8 mouse cellular contexts compared by ENCODE assay signal in genomic region chr3:84260024-84260535, GRCm38 (mm10). TPM values are rescaled to one million over a fixed set of nuclear protein-coding genes. Genes with fewer than 3 reads are reported as not detected.
A peak's percentile ranks its signal among the peaks of the same experiment; 100 is the strongest.
DNase-seq lines count a peak whose midpoint lies in the region; ATAC-seq and TF ChIP-seq lines count a peak whose summit lies in the region.

No protein-coding gene starts in this region.

- 0 out of 2 replicates have a peak, but pooled peaks have one; percentile 54 for ATAC-seq in heart, embryonic 12.5 days (ENCODE audit: insufficient number of reproducible peaks, low FRiP score)
- no peak for ATAC-seq in intestine, embryonic 15.5 days
- 0 out of 2 replicates have a peak, but pooled peaks have one; percentile 24 for ATAC-seq in monocyte, adult 5-6 weeks (replicated peaks; ENCODE audit: insufficient number of reproducible peaks, low FRiP score, low TSS enrichment, poor library complexity, severe bottlenecking)
- ATAC-seq in megakaryocyte-erythroid progenitor cell, adult 5-6 weeks (replicated peaks; ENCODE audit: low FRiP score, low TSS enrichment, poor library complexity, severe bottlenecking): no peak

- no peak for TF ChIP-seq CTCF in ES-Bruce4 (IDR thresholded peaks at IDR 0.05; ENCODE audit: low read depth, low read length)

- DNase-seq in heart, adult 9 months (ENCODE audit: low spot score in 2 of 2): no peak
- DNase-seq in embryonic facial prominence, embryonic 10.5 days (ENCODE audit: low spot score): no peak
- DNase-seq in frontal cortex, postnatal 25 days (ENCODE audit: low spot score in 2 of 2): no peak

- H3K4me1 ChIP-seq in heart, embryonic 12.5 days (replicated peaks): peaks cover 14% of the 10 kb centered on the region; the same call in 1 of the 2 replicates
- no peaks in the 10 kb centered on the region for H3K4me1 ChIP-seq in ES-Bruce4 (ENCODE audit: control insufficient read depth, insufficient read depth, low read length)
- H3K4me1 ChIP-seq in embryonic facial prominence, embryonic 10.5 days: peaks cover 56% of the 10 kb centered on the region
- H3K4me1 ChIP-seq in intestine, embryonic 15.5 days (replicated peaks): peaks cover 19% of the 10 kb centered on the region

- no peak for TF ChIP-seq POLR2A in ES-Bruce4 (IDR thresholded peaks at IDR 0.05; ENCODE audit: insufficient read depth, low read length)

- peak overlapping the region; percentile 90 for H3K9ac ChIP-seq in heart, embryonic 12.5 days
- peak overlapping the region; percentile 54; the same call in 1 of the 2 replicates for H3K9ac ChIP-seq in ES-Bruce4 (ENCODE audit: low read depth, poor library complexity, severe bottlenecking)
- H3K9ac ChIP-seq in intestine, embryonic 15.5 days: peak overlapping the region; percentile 61; the same call in 1 of the 2 replicates

- peak overlapping the region; percentile 99 for H3K4me2 ChIP-seq in heart, embryonic 12.5 days
- peak overlapping the region; percentile 100 for H3K4me2 ChIP-seq in intestine, embryonic 15.5 days (replicated peaks)

- H3K27me3 ChIP-seq in heart, embryonic 12.5 days (replicated peaks): peaks cover 37% of the 10 kb centered on the region
- H3K27me3 ChIP-seq in ES-Bruce4 (ENCODE audit: control insufficient read depth, insufficient read depth, low read length, poor library complexity, severe bottlenecking): peaks cover 11% of the 10 kb centered on the region
- peaks cover 62% of the 10 kb centered on the region for H3K27me3 ChIP-seq in embryonic facial prominence, embryonic 10.5 days (replicated peaks; ENCODE audit: low read depth, poor library complexity, severe bottlenecking)
- no peaks in the 10 kb centered on the region for H3K27me3 ChIP-seq in intestine, embryonic 15.5 days (replicated peaks)

- no peak for TF ChIP-seq EP300 in ES-Bruce4 (IDR thresholded peaks at IDR 0.05; ENCODE audit: insufficient read depth, low read depth, low read length)

- H3K36me3 ChIP-seq in heart, embryonic 12.5 days: no peaks in the 10 kb centered on the region
- no peaks in the 10 kb centered on the region for H3K36me3 ChIP-seq in ES-Bruce4 (ENCODE audit: control insufficient read depth, insufficient read depth, low read length, poor library complexity, severe bottlenecking)
- H3K36me3 ChIP-seq in embryonic facial prominence, embryonic 10.5 days (replicated peaks): no peaks in the 10 kb centered on the region
- no peaks in the 10 kb centered on the region for H3K36me3 ChIP-seq in intestine, embryonic 15.5 days

- no peaks in the 10 kb centered on the region for H3K9me3 ChIP-seq in heart, embryonic 12.5 days (replicated peaks)
- no peaks in the 10 kb centered on the region for H3K9me3 ChIP-seq in ES-Bruce4 (replicated peaks; ENCODE audit: control insufficient read depth, insufficient read depth, low read length, poor library complexity, severe bottlenecking)
- H3K9me3 ChIP-seq in embryonic facial prominence, embryonic 10.5 days: no peaks in the 10 kb centered on the region
- no peaks in the 10 kb centered on the region for H3K9me3 ChIP-seq in intestine, embryonic 15.5 days

- 7% methylated on average over 7 of the region's 8 CpGs for WGBS in heart, embryonic 12.5 days
- 3% methylated on average over 8 of the region's 8 CpGs for WGBS in embryonic facial prominence, embryonic 10.5 days
- 8% methylated on average over 7 of the region's 8 CpGs for WGBS in intestine, embryonic 15.5 days

- H3K27ac ChIP-seq in heart, embryonic 12.5 days (ENCODE audit: poor library complexity, severe bottlenecking): no peak overlapping the region
- no peak overlapping the region for H3K27ac ChIP-seq in ES-Bruce4 (ENCODE audit: insufficient read depth, low read length)
- peak overlapping the region; percentile 88 for H3K27ac ChIP-seq in embryonic facial prominence, embryonic 10.5 days (replicated peaks)
- peak overlapping the region; percentile 79; the same call in 1 of the 2 replicates for H3K27ac ChIP-seq in intestine, embryonic 15.5 days

- peak overlapping the region; percentile 62 for H3K4me3 ChIP-seq in heart, embryonic 12.5 days
- peak overlapping the region; percentile 54; the same call in 1 of the 2 replicates for H3K4me3 ChIP-seq in ES-Bruce4 (ENCODE audit: low read depth, low read length)
- H3K4me3 ChIP-seq in embryonic facial prominence, embryonic 10.5 days: peak overlapping the region; percentile 86
- peak overlapping the region; percentile 56 for H3K4me3 ChIP-seq in intestine, embryonic 15.5 days (replicated peaks)

RNA-seq across cellular contexts. Expression of gene Trim2, which starts 46.6 kb away (rescaled TPM):
- 9.0 and 10.1 TPM in 2 replicates for polyA plus RNA-seq in heart, embryonic 12.5 days (2016; fragmentation: Nextera tagmentation; extraction: Ambion mirVana)
- polyA plus RNA-seq in ES-Bruce4 (2011; ENCODE audit: insufficient read depth, insufficient read length, low read depth, missing spikeins): 11.4 and 12.8 TPM in 2 replicates
- 31.0 and 31.3 TPM in 2 replicates for polyA plus RNA-seq in embryonic facial prominence, embryonic 10.5 days (2016; fragmentation: Nextera tagmentation; extraction: Ambion mirVana)
- 50.1 and 57.2 TPM in 2 replicates for polyA plus RNA-seq in intestine, embryonic 15.5 days (2015; fragmentation: Nextera tagmentation; extraction: Ambion mirVana)
- 0.39 TPM in 1 of 3 replicates, not detected in the others for total RNA-seq in monocyte, adult 5-6 weeks (2017)
- 9.3 and 12.1 TPM in 2 replicates for total RNA-seq in megakaryocyte-erythroid progenitor cell, adult 5-6 weeks (2014; fragmentation: Nextera tagmentation)
- 4.9 and 6.1 TPM in 2 replicates for total RNA-seq in megakaryocyte-erythroid progenitor cell, adult 5-6 weeks (2017)

Comparison
In these comparisons a context has a peak if more than half of its experiments do, and no peak if none do; other contexts are left out.
1. ATAC-seq: peak in heart, embryonic 12.5 days (single experiment) and monocyte, adult 5-6 weeks (single experiment); none in intestine, embryonic 15.5 days (single experiment) and megakaryocyte-erythroid progenitor cell, adult 5-6 weeks (single experiment).
2. H3K27ac ChIP-seq: peak in embryonic facial prominence, embryonic 10.5 days (single experiment) and intestine, embryonic 15.5 days (single experiment); none in heart, embryonic 12.5 days (single experiment) and ES-Bruce4 (single experiment).
3. Peak in every context shown above with its lines, with median percentiles within 50 percentile points of each other: H3K4me3 ChIP-seq and H3K9ac ChIP-seq.